Mouse (Mus musculus): ENCODE measurements around the gene Etl4.

Gene Etl4

GRCm38 (mm10) chr2:20568456-20568855, 658.9 kb downstream of the Etl4 start:
- no peak for DNase-seq (ENCODE audit: low spot score)

- DNase-seq (ENCODE audit: low spot score), result no peak
Measured at GRCm38 (mm10) chr2:20571940-20572339, 662.4 kb downstream of the Etl4 start.

GRCm38 (mm10) chr2:20580331-20580730, 670.8 kb downstream of the Etl4 start:
- DNase-seq (ENCODE audit: low spot score), result no peak

GRCm38 (mm10) chr2:20583032-20583431, 673.5 kb downstream of the Etl4 start:
- no peak for DNase-seq (ENCODE audit: low spot score)

GRCm38 (mm10) chr2:20583562-20584153, 674.1 kb downstream of the Etl4 start:
- no peak for DNase-seq (ENCODE audit: low spot score)

GRCm38 (mm10) chr2:20587913-20588312, 678.3 kb downstream of the Etl4 start:
- no peak for DNase-seq (ENCODE audit: low spot score)

GRCm38 (mm10) chr2:20588631-20589030, 679.1 kb downstream of the Etl4 start:
- no peak for DNase-seq (ENCODE audit: low spot score)

- no peak for DNase-seq (ENCODE audit: low spot score)
Measured at GRCm38 (mm10) chr2:20594129-20594528, 684.5 kb downstream of the Etl4 start.

GRCm38 (mm10) chr2:20595000-20595399, 685.4 kb downstream of the Etl4 start:
- no peak for DNase-seq (ENCODE audit: low spot score)

GRCm38 (mm10) chr2:20596558-20596957, 687.0 kb downstream of the Etl4 start:
- DNase-seq (ENCODE audit: low spot score), result no peak

GRCm38 (mm10) chr2:20597193-20597592, 687.6 kb downstream of the Etl4 start:
- no peak for DNase-seq (ENCODE audit: low spot score)

GRCm38 (mm10) chr2:20602656-20603055, 693.1 kb downstream of the Etl4 start:
- no peak for DNase-seq (ENCODE audit: low spot score)

- no peak for DNase-seq (ENCODE audit: low spot score)
Measured at GRCm38 (mm10) chr2:20603536-20603935, 694.0 kb downstream of the Etl4 start.

GRCm38 (mm10) chr2:20603991-20604390, 694.4 kb downstream of the Etl4 start:
- DNase-seq (ENCODE audit: low spot score), result no peak

- DNase-seq (ENCODE audit: low spot score), result no peak
Measured at GRCm38 (mm10) chr2:20609203-20609602, 699.6 kb downstream of the Etl4 start.

- DNase-seq (ENCODE audit: low spot score), result no peak
Measured at GRCm38 (mm10) chr2:20615948-20616347, 706.4 kb downstream of the Etl4 start.

- no peak for DNase-seq (ENCODE audit: low spot score)
Measured at GRCm38 (mm10) chr2:20618396-20618795, 708.8 kb downstream of the Etl4 start.

GRCm38 (mm10) chr2:20619881-20620280, 710.3 kb downstream of the Etl4 start:
- no peak for DNase-seq (ENCODE audit: low spot score)

GRCm38 (mm10) chr2:20629156-20629712, 719.7 kb downstream of the Etl4 start:
- no peak for DNase-seq (ENCODE audit: low spot score)

GRCm38 (mm10) chr2:20638604-20639003, 729.0 kb downstream of the Etl4 start:
- DNase-seq (ENCODE audit: low spot score), result no peak

- DNase-seq (ENCODE audit: low spot score), result no peak
Measured at GRCm38 (mm10) chr2:20639721-20640120, 730.1 kb downstream of the Etl4 start.

GRCm38 (mm10) chr2:20642818-20643217, 733.2 kb downstream of the Etl4 start:
- DNase-seq (ENCODE audit: low spot score), result no peak

- no peak for DNase-seq (ENCODE audit: low spot score)
Measured at GRCm38 (mm10) chr2:20649817-20650216, 740.2 kb downstream of the Etl4 start.

GRCm38 (mm10) chr2:20653116-20653515, 743.5 kb downstream of the Etl4 start:
- DNase-seq (ENCODE audit: low spot score), result no peak
